Mouse (Mus musculus): ENCODE measurements around the gene Nap1l4.
"Not testable (repeated sequence)": the region's sequence is repeated elsewhere in the genome, so short reads cannot be mapped to it uniquely, and the experiment has no call there.

Nap1l4 gene

GRCm38 (mm10) chr7:143548976-143549457 lies at the start of gene Nap1l4:
Gene Nap1l4, minus strand, starts transcription at chr7:143549106.
- peak; percentile 97 to 98 for DNase-seq

DNA sequence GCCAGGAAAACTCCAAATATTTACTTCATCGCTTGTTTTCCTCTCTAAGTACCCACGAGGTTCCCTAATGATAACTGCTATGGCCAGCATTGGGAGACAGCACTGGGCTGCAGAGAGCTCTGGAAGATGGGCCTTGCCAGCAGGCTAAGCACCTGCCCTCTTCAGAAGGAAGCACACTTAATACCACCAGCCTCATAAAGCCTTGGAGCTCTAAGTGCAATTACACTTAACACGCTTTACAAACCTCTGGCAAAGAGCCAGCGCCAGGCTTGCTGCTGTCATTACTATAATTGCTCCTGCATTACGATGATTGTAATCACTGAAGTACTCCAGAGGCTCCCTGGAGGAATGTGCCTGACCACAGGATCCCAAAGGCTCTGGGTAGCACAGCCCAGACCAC lies 46.0 kb upstream of the Nap1l4 start:
- no peak for DNase-seq

- DNase-seq = no peak
These were observed 43.3 kb upstream of the Nap1l4 start for GRCm38 (mm10) chr7:143592255-143592654.

DNA sequence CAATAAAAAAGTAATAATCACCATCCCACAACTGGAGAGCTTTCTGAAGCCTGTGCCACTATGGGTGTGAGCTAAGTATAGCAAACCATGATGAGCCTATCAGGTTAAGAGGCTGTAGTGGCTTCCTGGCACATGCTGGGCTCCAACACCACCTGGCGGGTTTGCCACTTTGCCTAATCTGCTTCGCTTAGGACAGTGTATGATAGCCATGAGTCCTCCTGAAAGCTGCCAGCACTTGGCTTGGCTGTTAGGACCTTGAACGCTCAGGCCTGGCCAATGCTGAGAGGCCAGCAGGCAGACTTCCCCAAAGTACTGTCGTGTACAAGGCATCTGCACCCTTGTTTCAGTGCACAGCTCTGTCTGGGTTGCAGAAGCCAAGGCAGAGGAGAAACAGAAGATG lies 39.1 kb upstream of the Nap1l4 start:
- DNase-seq = no peak

DNA sequence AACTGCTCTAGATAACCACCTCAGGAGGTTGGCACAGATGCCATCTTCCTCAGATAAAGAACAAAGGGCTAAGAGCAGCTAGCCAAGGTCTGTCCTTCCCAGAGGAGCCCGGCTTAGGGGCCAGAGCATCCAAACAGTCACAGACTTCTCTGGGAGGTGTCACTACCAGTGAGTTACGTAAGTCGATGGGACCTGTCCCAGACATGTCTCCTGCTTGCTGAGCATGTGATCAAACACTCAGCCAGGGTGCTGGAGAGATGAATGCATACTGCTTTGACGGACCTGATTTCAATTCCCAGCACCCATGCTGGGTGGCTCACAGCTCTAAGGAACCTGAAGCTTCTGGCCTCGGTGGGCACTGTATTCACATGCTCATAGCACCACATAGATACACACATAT lies 38.7 kb upstream of the Nap1l4 start:
- DNase-seq = no peak

DNA sequence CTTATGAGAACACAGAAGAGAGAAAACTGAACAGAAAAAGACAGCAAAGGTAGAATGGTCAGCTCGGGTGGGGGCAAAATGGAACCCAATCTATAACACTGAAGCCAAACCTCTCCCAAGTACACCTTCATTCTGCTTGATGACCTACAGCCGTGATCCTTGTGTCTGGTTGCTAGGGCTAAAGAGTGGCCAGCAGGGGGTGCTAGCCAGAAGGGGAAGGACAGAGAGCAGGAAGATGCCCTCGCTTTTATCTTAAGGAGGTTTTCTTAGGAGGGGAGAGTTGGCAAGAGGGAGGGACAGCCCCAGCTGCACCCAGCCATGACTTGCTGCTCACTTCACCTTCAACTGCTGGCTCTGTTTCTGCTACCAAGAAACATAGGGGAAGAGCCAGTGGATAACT lies 35.0 kb upstream of the Nap1l4 start:
- peak; percentile 22 to 26 for DNase-seq

- no peak for DNase-seq
These were observed 34.1 kb upstream of the Nap1l4 start for GRCm38 (mm10) chr7:143583025-143583424.

DNA sequence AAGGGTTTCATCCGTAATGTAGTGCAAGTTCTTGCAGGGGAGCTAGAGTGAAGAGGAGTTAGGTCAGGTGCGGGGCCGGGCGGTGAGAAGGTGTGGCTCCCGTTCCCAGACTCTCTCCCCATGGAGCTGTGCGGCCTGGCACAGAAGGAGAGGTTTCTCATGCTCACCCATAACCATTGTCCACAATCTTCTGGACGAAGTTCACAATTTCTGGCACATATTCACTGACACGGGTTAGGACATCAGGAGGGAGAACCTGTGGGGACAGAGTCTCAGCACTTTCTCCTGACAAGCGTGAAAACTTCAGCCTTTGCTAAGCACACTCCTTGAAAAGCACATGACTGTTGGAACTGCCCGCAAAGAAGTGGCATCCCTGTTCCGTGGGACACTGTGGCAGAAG lies 26.8 kb upstream of the Nap1l4 start:
- no peak for DNase-seq

DNA sequence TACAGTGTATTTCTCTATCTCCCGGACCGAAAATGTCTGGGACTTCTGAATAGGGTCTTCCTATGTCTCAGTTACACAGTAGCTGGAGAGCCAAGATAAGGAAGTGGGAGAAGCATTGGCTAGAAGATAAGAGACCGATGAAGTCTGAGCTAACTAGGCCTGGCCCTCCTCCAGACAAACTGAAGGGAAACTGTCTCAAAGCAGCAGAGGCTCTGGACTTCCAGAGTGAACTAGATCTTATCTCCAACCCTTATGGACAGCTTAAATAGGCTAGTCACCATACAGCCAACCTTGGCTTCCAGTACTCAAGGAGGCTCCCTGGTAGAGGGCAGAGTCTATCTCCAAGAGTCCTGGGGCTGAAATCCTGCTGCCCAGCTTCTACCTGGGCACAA lies 16.7 kb upstream of the Nap1l4 start:
- DNase-seq = no peak

- DNase-seq = no peak
These were observed 16.2 kb upstream of the Nap1l4 start for GRCm38 (mm10) chr7:143565015-143565647.

- no peak for DNase-seq
These were observed 14.9 kb upstream of the Nap1l4 start for GRCm38 (mm10) chr7:143563787-143564186.

GRCm38 (mm10) chr7:143557616-143558015 lies 8.7 kb upstream of the Nap1l4 start:
- DNase-seq = no peak

DNA sequence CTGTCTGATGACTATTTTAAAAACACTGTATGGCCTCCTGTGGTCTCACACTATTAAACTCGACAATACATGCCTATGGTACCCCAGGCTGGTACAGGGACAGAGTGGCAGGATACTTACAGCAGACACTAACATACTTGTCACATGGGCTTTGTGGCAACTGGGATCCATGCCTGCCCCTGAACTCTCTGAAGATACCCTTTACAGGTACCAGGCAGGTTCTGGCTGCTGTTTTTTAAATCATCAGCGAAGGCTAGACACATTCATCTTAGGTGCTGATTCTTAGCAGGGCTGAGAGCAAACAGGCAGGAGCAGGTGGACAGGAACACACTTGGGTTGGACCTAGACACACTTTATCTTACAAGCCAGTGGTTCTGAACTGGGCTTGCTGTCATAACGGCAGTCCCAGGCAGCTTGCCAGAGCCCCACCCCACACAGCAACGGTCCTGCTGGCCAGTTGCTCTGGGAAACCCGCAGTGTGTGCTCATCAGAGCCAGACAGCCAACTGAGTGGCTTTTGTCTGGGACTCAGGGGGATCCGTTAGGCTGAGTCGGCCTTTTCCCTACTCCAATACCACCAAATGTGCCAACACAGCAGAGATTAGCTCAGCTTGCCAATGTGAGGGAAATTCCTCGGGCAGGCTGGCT lies 8.2 kb upstream of the Nap1l4 start:
- no peak for DNase-seq

GRCm38 (mm10) chr7:143549588-143550220 lies 798 bp upstream of the Nap1l4 start:
- DNase-seq = no peak

GRCm38 (mm10) chr7:143548231-143548961 lies 510 bp downstream of the Nap1l4 start:
- DNase-seq = peak; percentile 61 to 76

DNA sequence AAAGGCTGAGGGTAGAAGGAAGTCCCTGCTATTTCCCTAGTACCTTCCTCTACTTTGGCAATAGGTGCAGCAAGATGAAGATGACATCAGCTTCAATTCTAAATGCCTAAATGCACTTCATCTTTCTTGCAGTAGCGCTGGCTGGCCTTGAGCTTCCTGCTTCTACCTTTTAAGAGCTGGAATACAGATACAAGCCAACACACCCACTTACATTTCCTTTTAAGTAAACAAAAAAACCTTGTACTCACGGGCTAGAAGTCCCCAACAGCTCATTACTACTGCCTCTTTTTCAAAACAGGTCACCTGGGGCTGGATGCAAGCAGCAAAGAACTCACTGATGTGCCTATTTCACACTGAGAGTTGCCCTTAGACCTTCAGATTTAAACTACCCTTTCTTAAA lies 2.4 kb downstream of the Nap1l4 start:
- DNase-seq = no peak

GRCm38 (mm10) chr7:143544368-143544767 lies 4.5 kb downstream of the Nap1l4 start:
- no peak for DNase-seq

- no peak for DNase-seq
These were observed 10.2 kb downstream of the Nap1l4 start for GRCm38 (mm10) chr7:143538671-143539070.

GRCm38 (mm10) chr7:143538229-143538628 lies 10.7 kb downstream of the Nap1l4 start:
- not testable (repeated sequence) for DNase-seq

GRCm38 (mm10) chr7:143536251-143536650 lies 12.7 kb downstream of the Nap1l4 start:
- no peak for DNase-seq

GRCm38 (mm10) chr7:143533284-143533683 lies 15.6 kb downstream of the Nap1l4 start:
- DNase-seq = no peak

DNA sequence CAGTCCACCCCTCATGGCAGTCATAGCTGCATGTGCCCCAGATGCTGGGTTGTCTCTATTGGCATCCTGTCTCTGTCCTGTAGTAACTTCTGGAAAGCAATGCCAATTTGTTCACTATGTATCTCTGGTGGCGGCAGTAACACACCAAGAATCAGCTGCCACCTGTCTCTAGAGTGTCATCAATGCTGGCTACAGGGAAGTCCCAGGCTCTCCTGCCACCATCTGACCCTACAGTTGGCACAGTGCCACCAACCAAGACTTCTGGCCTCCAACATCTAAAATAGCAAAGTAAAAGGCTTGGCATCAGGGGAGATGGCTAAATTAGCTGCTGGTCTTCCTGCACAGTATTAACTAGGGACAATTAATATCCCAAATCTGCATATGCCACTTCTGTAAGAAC lies 16.5 kb downstream of the Nap1l4 start:
- DNase-seq = no peak

- no peak for DNase-seq
These were observed 29.6 kb downstream of the Nap1l4 start for GRCm38 (mm10) chr7:143519333-143519732.

GRCm38 (mm10) chr7:143514416-143514768 lies 34.5 kb downstream of the Nap1l4 start:
- DNase-seq = no peak
